Mouse (Mus musculus): Measurements from ENCODE around the gene Anapc13.

Anapc13 gene

GRCm38 (mm10) chr9:102631589-102632147 is 5.6 kb downstream of the Anapc13 start:
- no peak for DNase-seq (ENCODE audit: low read depth, low spot score)

GRCm38 (mm10) chr9:102632173-102632572 is 6.1 kb downstream of the Anapc13 start:
- DNase-seq (ENCODE audit: low read depth, low spot score), result no peak

- DNase-seq (ENCODE audit: low read depth, low spot score), result peak; percentile 63
Measured at GRCm38 (mm10) chr9:102632923-102633537, 6.9 kb downstream of the Anapc13 start.

DNA sequence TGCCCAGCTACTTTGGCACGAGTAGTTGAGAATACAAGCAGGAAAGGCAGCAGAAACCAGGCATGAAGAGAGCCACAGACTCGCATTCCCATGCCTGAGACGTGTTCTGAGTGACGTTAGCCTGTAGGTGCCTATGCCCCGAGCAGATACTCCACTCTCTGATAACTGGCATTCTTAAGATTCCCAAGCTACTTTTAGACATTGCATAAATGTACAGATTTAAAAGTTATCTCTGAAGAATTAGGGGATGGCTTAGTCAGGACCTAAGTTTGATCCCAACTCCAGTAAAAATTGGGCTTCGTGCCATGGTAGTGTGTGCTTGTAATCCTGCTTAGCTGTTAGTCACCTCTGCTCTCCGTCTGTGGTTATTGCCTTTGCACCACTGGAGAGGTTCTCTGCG is 8.4 kb downstream of the Anapc13 start:
- DNase-seq (ENCODE audit: low read depth, low spot score), result no peak

DNA sequence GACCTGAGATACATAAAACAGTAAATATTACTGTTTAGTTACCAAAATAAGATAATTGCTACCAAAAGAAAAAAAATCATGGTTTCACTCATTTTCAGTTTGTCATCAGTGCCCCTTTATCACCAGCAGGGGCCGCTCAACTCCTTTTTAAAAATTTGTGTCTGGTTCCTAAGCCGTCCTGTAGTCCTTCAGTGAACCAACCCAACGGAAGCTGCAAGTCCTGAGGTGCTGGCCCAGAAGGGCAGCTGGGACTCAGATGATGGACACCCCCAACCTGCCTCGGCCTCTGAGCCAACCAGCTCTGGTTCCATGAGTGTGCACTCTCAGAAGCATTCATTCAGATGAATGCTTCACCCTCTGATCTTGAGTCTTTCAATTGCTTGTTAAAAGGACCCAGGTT is 10.5 kb downstream of the Anapc13 start:
- DNase-seq (ENCODE audit: low read depth, low spot score), result no peak

GRCm38 (mm10) chr9:102637115-102637514 is 11.0 kb downstream of the Anapc13 start:
- no peak for DNase-seq (ENCODE audit: low read depth, low spot score)

DNA sequence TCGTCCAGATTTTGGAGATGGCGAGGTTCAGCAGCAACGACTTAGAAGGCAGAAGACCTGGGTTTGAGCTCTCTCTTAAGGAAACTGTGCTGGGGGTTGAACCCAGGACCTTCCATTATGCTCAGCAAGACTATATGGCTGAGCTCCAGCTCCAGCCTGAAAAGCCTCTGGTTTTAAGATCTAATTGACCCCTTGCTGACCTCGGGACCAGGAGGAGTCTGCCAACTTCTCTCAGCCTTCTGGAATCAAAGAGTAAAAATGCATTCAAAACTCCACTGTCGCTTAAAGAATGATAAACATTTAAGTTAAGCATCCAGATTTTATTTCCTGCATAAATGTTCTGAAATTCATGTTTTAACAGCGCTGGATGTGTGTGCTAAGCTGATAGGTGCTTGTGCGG is 12.9 kb downstream of the Anapc13 start:
- DNase-seq (ENCODE audit: low read depth, low spot score), result no peak

DNA sequence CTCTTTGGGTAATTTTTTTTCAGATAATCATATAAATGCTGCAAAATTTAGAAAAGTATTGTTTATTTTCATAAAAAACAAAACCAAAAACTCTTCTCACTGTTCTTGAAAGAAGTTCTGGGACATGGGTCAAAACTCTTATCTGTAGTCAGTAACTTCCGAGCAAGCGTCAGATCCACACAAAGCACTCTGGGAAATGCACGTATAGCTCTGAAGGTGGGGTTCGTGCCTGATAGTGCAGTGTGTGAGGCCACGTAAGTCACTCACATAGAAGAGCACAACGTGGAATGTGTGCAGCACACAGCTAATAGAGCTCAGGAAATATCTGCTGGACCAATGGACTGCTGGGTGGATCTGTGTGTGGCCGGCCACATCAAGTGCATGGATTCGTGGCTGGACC is 13.4 kb downstream of the Anapc13 start:
- no peak for DNase-seq (ENCODE audit: low read depth, low spot score)

DNA sequence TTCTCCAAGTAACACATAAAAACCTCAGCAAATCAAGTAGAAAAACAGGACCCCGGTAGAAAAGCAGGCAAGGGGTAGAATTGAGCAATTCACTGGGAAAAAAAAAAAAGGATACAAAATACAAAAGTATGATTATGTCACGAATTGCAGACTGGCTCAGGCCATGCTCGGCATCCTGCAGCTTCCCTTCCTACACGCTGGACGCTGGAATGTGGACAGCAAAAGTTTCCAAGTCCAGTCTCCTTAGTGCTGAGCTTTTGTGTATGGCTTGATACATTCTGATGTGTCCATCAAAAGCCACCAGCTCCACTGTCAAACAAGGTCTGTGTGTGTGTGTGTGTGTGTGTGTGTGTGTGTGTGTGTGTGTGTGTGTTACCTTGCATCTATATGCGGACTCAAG is 15.4 kb downstream of the Anapc13 start:
- no peak for DNase-seq (ENCODE audit: low read depth, low spot score)

DNA sequence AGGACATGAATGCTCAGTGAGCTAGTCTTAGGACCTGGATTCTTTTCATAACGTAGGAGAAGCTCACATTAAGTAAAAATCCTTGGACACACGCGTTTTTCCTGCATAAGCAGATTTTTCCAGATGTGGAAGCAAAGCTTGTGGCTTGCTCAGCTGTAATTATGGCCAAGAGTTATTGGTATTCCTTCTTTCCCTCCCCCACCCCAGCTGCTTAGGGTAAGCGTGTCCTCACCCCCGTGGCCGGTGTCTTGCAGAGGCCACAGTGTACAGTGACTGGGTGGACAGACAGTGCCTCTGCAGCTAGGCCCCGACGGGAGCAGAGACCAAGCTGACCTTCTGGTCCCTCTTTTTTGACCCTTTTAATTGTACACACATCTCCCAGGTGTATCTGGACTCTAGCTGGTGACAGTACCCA is 17.0 kb downstream of the Anapc13 start:
- DNase-seq (ENCODE audit: low read depth, low spot score), result no peak

DNA sequence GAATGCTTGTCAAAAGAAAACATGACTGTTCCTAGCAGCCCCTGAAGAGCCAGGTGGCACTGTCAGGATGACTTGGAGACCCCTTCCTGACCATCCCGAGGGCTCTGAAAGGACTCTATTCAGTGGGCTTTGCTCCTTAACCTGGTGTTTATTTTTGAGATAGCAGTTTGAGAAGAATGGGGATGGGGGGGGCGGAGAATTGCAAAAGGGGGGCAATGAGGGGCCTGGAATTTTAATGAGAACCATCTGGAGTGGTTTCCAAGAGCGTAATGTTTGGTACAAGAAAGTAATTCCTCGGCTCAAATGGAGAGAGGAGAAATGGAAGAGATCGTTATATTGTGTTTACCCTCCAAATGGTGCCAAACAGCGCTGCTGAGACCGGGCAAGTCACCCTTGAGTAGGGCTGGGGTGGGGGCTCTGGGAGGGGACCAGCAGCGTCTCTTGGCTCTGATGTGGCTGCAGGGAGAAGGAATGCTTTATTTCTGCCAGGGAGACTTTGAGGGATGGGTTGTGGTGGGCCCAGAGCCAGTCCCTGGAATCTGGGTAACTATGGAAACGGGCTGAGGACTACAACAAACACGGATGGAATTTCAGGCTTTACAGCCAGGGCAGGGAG is 17.5 kb downstream of the Anapc13 start:
- DNase-seq (ENCODE audit: low read depth, low spot score), result peak; percentile 81

GRCm38 (mm10) chr9:102645119-102645695 is 19.1 kb downstream of the Anapc13 start:
- no peak for DNase-seq (ENCODE audit: low read depth, low spot score)

DNA sequence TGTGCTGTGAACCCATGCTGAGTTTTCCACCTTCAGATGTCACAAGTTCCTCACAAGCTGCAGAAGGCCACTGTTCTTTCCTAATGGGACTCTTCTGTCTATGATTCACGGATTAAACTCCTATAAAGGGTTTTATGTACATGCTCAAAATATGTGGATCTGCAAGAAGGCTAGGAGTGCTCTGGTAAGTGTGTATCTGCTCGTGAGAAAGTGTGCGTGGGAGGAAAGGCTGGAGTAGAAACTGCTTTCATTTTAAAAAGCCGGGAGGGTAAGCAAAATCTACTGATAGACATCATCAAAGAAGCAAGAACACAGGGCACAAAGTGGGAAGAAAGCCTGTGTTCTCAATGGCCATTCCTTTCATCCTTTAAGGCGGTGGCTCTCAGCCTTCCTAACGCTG is 20.9 kb downstream of the Anapc13 start:
- DNase-seq (ENCODE audit: low read depth, low spot score), result no peak

- peak; percentile 72 for DNase-seq (ENCODE audit: low read depth, low spot score)
Measured at GRCm38 (mm10) chr9:102649917-102650527, 23.9 kb downstream of the Anapc13 start.

DNA sequence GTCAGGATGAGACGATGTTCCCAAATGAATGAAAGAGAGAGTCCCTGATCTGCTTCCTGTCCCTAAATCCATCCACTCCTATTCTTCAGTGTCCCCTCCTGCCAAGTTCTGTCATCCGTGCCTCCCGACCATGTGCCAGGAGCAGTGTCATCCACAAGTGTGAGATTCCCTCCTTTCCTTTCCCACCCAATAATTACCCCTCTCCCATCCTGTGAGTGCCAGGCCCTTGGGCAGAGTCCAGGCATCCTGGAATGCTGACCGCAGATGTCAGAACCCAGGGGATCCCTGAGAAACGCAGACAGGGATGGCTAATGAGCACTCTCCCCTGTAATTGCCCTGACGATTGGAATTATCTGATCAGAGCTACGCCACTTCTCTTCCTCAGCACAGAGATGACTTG is 24.5 kb downstream of the Anapc13 start:
- no peak for DNase-seq (ENCODE audit: low read depth, low spot score)

- DNase-seq (ENCODE audit: low read depth, low spot score), result no peak
Measured at GRCm38 (mm10) chr9:102651199-102651720, 25.2 kb downstream of the Anapc13 start.

GRCm38 (mm10) chr9:102656355-102657095 is 30.4 kb downstream of the Anapc13 start:
- no peak for DNase-seq (ENCODE audit: low read depth, low spot score)

GRCm38 (mm10) chr9:102668115-102668514 is 42.0 kb downstream of the Anapc13 start:
- DNase-seq (ENCODE audit: low read depth, low spot score), result no peak

- no peak for DNase-seq (ENCODE audit: low read depth, low spot score)
Measured at GRCm38 (mm10) chr9:102668906-102669305, 42.8 kb downstream of the Anapc13 start.

DNA sequence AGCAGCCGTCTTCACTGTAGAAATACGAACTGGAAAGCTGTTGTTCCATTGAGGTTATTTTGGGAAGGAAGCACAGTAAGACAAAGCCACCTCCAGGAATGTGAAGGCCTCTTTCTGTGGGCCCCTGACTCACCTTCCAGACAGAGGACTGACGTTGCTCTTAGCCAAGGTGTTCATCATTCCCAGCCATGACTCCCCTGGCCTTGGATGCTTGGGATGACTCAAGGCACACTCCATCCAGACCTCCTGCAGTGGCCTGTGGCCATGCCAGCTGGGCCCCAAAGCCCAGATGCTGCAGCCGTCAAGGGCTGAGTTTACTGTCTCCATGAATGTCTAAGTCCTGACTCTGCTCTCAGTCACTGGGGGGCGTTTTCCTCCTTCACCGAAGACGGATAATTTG is 47.3 kb downstream of the Anapc13 start:
- DNase-seq (ENCODE audit: low read depth, low spot score), result no peak

GRCm38 (mm10) chr9:102675922-102676321 is 49.8 kb downstream of the Anapc13 start:
- DNase-seq (ENCODE audit: low read depth, low spot score), result no peak

DNA sequence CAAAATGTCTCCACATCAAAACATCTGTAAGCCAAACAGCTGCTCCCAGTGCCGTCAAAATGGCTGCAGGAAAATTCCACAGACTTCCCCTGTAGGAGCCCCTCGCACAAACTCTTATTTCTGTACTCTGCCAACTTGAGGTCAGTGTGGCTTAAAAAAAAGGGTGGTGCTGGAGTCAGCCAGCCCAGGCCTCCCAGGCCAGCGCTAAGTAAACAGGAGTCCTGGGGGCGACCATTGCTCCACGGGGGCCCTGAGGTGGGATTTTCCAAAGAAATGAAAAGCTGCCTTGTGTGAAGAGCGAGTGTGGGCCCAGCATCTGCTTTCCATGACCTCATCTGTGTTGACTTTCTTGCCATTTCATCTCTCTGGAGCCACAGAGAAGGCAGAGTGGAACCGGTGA is 55.4 kb downstream of the Anapc13 start:
- DNase-seq (ENCODE audit: low read depth, low spot score), result no peak

All from embryo, embryonic 11.5 days (tissue).